Mouse (Mus musculus): ENCODE data around the gene Rnf32. TPM values are rescaled to one million over a fixed set of nuclear protein-coding genes. Genes with fewer than 3 reads are reported as not detected.

Rnf32 gene
- polyA plus RNA-seq, 2 experiments, result 0.18 to 0.19 TPM

DNA sequence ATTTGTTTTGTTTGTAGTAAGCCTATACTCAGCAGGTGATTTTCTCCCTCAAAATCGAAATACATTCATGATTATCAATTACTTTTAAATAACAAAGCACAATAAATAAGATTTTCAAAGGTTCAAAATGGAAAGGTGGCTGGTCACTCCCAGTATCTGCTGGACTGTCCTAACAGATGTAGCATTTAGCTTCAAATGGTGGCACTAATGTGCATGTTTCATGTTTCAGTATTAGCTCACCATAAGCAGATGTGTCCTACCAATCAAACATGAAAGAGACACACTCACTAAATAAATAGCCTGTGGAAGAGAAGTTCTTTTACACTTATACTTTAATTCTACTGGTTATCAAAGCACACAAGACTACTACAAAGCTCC lies 55.7 kb downstream of the Rnf32 start:
- TF ChIP-seq CTCF (IDR thresholded peaks at IDR 0.05; ENCODE audit: low read depth) (no peak), EP300 (IDR thresholded peaks at IDR 0.05; ENCODE audit: low read depth) (no peak)
- Histone ChIP-seq H3K36me3 (replicated peaks; ENCODE audit: control insufficient read depth, insufficient read depth, low read depth) (no peaks in the 10 kb centered on the region), H3K27ac (no peak overlapping the region), H3K9me3 (ENCODE audit: control insufficient read depth, low read length) (no peaks in the 10 kb centered on the region), H3K27me3 (ENCODE audit: control insufficient read depth, insufficient read depth, low read length) (no peaks in the 10 kb centered on the region), H3K4me1 (replicated peaks; ENCODE audit: control insufficient read depth in 2 of 2, insufficient read depth in 2 of 2, low read length in 1 of 2) (no peaks in the 10 kb centered on the region), H3K4me3 (ENCODE audit: insufficient read depth in 1 of 2, low read depth in 2 of 2, low read length in 2 of 2) (no peak overlapping the region), H3K9ac (replicated peaks) (no peak overlapping the region), H3K4me2 (ENCODE audit: low read depth) (no peak overlapping the region)
- 42% methylated on average over 1 of the region's 1 CpGs for WGBS (ENCODE audit: insufficient replicate concordance)
- no peak for DNase-seq (ENCODE audit: low read depth in 3 of 3, low spot score in 3 of 3)
- ATAC-seq (ENCODE audit: insufficient read depth), result no peak

DNA sequence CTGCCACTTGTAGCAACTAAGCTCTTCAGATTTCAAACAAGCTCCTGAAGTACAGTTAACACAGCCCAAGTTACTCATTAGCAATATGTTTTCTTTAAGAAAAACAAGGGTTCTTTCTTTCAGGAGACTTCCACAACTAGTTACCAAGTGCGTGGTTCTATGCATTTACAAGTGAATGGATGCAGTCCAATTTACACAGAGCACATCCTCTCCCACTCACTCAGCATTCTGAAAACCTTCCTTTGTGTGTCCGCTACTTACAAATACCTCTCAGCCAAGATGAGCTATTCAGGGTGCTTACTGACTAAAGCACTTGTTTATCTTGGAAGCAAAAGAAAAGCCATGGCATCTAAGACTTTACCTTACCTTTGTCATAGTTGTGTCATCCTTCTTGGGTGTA lies 58.1 kb downstream of the Rnf32 start:
- Histone ChIP-seq H3K27ac (no peak overlapping the region), H3K36me3 (replicated peaks; ENCODE audit: control insufficient read depth, insufficient read depth, low read depth) (no peaks in the 10 kb centered on the region), H3K4me2 (ENCODE audit: low read depth) (no peak overlapping the region), H3K4me1 (replicated peaks; ENCODE audit: control insufficient read depth in 2 of 2, insufficient read depth in 2 of 2, low read length in 1 of 2) (no peaks in the 10 kb centered on the region), H3K27me3 (ENCODE audit: control insufficient read depth, insufficient read depth, low read length) (no peaks in the 10 kb centered on the region), H3K9me3 (ENCODE audit: control insufficient read depth, low read length) (no peaks in the 10 kb centered on the region), H3K4me3 (ENCODE audit: insufficient read depth in 1 of 2, low read depth in 2 of 2, low read length in 2 of 2) (no peak overlapping the region), H3K9ac (replicated peaks) (no peak overlapping the region)
- DNase-seq (ENCODE audit: low read depth in 3 of 3, low spot score in 3 of 3), result no peak
- ATAC-seq (ENCODE audit: insufficient read depth), result no peak
- 66% methylated on average over 2 of the region's 2 CpGs for WGBS (ENCODE audit: insufficient replicate concordance)
- TF ChIP-seq CTCF (IDR thresholded peaks at IDR 0.05; ENCODE audit: low read depth), result no peak
- no peak for TF ChIP-seq EP300 (IDR thresholded peaks at IDR 0.05; ENCODE audit: low read depth)

DNA sequence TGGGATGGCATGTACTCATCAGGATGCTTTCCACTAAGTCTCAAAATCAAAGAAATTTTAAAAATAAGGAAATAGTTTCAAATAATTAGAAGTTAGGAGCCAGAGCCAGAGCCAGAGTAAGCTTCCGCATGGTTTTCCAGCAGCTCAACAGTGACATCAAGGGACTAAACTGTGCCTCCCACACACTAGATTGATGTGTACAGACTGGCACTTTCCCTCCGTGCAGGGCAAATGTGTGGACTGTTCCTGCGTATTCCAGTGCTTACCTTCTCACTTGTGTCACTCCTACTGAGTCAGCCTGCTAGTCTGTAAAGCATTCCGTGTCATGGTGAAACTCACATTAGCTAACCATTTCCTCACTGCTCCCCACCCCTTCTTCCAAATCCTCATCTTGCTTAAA lies 75.1 kb downstream of the Rnf32 start:
- no peaks in the 10 kb centered on the region for H3K4me1 ChIP-seq (replicated peaks; ENCODE audit: control insufficient read depth in 2 of 2, insufficient read depth in 2 of 2, low read length in 1 of 2)
- ATAC-seq (ENCODE audit: insufficient read depth) (no peak), DNase-seq (ENCODE audit: low read depth in 3 of 3, low spot score in 3 of 3) (no peak)
- no peak for TF ChIP-seq CTCF (IDR thresholded peaks at IDR 0.05; ENCODE audit: low read depth)
- no peak for TF ChIP-seq EP300 (IDR thresholded peaks at IDR 0.05; ENCODE audit: low read depth)
- H3K27ac ChIP-seq, result no peak overlapping the region
- no peaks in the 10 kb centered on the region for H3K27me3 ChIP-seq (ENCODE audit: control insufficient read depth, insufficient read depth, low read length)
- WGBS (ENCODE audit: insufficient replicate concordance), result 65% methylated on average over 4 of the region's 4 CpGs
- no peak overlapping the region for H3K4me3 ChIP-seq (ENCODE audit: insufficient read depth in 1 of 2, low read depth in 2 of 2, low read length in 2 of 2)
- H3K9ac ChIP-seq (replicated peaks), result no peak overlapping the region
- no peaks in the 10 kb centered on the region for H3K9me3 ChIP-seq (ENCODE audit: control insufficient read depth, low read length)
- H3K36me3 ChIP-seq (replicated peaks; ENCODE audit: control insufficient read depth, insufficient read depth, low read depth), result no peaks in the 10 kb centered on the region
- no peak overlapping the region for H3K4me2 ChIP-seq (ENCODE audit: low read depth)

- no peak overlapping the region for H3K4me3 ChIP-seq (ENCODE audit: insufficient read depth in 1 of 2, low read depth in 2 of 2, low read length in 2 of 2)
- no peak for TF ChIP-seq CTCF (IDR thresholded peaks at IDR 0.05; ENCODE audit: low read depth)
- TF ChIP-seq EP300 (IDR thresholded peaks at IDR 0.05; ENCODE audit: low read depth), result no peak
- WGBS (ENCODE audit: insufficient replicate concordance), result 60% methylated on average over 2 of the region's 2 CpGs
- H3K36me3 ChIP-seq (replicated peaks; ENCODE audit: control insufficient read depth, insufficient read depth, low read depth), result no peaks in the 10 kb centered on the region
- no peak overlapping the region for H3K9ac ChIP-seq (replicated peaks)
- H3K4me1 ChIP-seq (replicated peaks; ENCODE audit: control insufficient read depth in 2 of 2, insufficient read depth in 2 of 2, low read length in 1 of 2), result no peaks in the 10 kb centered on the region
- no peaks in the 10 kb centered on the region for H3K9me3 ChIP-seq (ENCODE audit: control insufficient read depth, low read length)
- H3K27me3 ChIP-seq (ENCODE audit: control insufficient read depth, insufficient read depth, low read length), result no peaks in the 10 kb centered on the region
- DNase-seq (ENCODE audit: low read depth in 3 of 3, low spot score in 3 of 3) (no peak), ATAC-seq (ENCODE audit: insufficient read depth) (no peak)
- H3K27ac ChIP-seq, result no peak overlapping the region
- H3K4me2 ChIP-seq (ENCODE audit: low read depth), result no peak overlapping the region
Observed at GRCm38 (mm10) chr5:29273426-29273825, 77.6 kb downstream of the Rnf32 start.

DNA sequence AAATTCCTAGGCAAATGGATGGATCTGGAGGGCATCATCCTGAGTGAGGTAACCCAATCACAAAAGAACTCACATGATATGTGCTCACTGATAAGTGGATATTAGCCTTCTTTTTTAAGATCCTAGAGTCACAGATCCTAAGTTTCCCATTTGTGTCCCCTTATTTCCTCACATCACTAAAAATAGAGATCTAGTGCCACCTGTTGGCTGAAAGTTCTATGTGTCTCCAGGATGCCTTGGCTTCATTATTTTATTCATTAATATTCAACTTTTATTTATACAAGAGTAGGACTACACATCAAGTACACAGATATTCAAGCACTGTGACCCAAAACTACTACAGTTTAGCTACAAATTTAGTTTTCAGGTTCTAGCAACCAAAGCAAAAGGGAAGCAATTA lies 79.0 kb downstream of the Rnf32 start:
- Histone ChIP-seq H3K27me3 (ENCODE audit: control insufficient read depth, insufficient read depth, low read length) (no peaks in the 10 kb centered on the region), H3K4me3 (ENCODE audit: insufficient read depth in 1 of 2, low read depth in 2 of 2, low read length in 2 of 2) (no peak overlapping the region), H3K4me2 (ENCODE audit: low read depth) (no peak overlapping the region), H3K9ac (replicated peaks) (no peak overlapping the region), H3K27ac (no peak overlapping the region), H3K36me3 (replicated peaks; ENCODE audit: control insufficient read depth, insufficient read depth, low read depth) (no peaks in the 10 kb centered on the region), H3K4me1 (replicated peaks; ENCODE audit: control insufficient read depth in 2 of 2, insufficient read depth in 2 of 2, low read length in 1 of 2) (no peaks in the 10 kb centered on the region), H3K9me3 (ENCODE audit: control insufficient read depth, low read length) (no peaks in the 10 kb centered on the region)
- ATAC-seq (ENCODE audit: insufficient read depth) (no peak), DNase-seq (ENCODE audit: low read depth in 3 of 3, low spot score in 3 of 3) (peak in 1 of 3 experiments; percentile 3)
- TF ChIP-seq EP300 (IDR thresholded peaks at IDR 0.05; ENCODE audit: low read depth) (no peak), CTCF (IDR thresholded peaks at IDR 0.05; ENCODE audit: low read depth) (no peak)

Other genes starting within 250 kb of the Rnf32 start
- 0.91 and 1.2 TPM in 2 replicates for gene Lmbr1, start 182.4 kb downstream of the Rnf32 start, polyA plus RNA-seq (2012; rRNA removed)
- 2.5 and 2.8 TPM in 2 replicates for gene Lmbr1, start 182.4 kb downstream of the Rnf32 start, polyA plus RNA-seq (2014; fragmentation: Nextera tagmentation; extraction: Ambion mirVana)
- 5.4 and 10.4 TPM in 2 replicates for gene Nom1, start 238.7 kb downstream of the Rnf32 start, polyA plus RNA-seq (2012; rRNA removed)
- 12.5 and 13.9 TPM in 2 replicates for gene Nom1, start 238.7 kb downstream of the Rnf32 start, polyA plus RNA-seq (2014; fragmentation: Nextera tagmentation; extraction: Ambion mirVana)